Mouse (Mus musculus): ENCODE data around the gene Prkci. TPM values are rescaled to one million over a fixed set of nuclear protein-coding genes. Genes with fewer than 3 reads are reported as not detected.

Gene Prkci
- polyA plus RNA-seq (2011; ENCODE audit: insufficient read depth, insufficient read length, low read depth, missing spikeins) = 221 and 240 TPM in 2 replicates

DNA sequence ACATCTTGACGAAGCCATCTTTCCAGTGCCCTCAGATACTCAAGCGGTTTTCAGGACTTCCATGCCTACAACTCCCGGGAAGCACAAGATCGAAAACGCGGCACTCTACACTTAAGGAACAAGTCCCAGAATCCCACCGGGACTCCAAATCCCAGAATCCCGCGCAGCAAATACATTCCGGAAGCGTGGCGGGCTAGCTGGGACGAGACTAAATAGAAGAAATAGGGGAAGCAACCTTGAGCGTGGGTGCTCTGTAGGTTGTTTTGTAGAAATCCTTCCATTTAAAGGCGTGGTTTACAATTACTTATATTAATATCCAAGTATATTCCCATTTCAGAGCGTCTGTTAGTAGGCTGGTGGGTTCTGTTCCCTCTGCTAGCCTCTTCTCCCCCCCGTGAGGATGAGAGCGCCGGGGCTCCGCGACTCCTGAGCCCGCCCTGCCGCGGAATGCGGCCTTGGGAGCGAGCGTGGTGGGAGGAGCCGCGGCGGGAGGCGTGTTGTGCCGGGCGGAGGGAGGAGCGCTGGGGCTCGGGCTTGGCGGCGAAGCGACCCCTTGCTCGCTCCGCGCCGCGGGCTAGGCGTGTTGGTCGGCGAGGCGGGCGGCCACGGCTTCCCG, at the start of gene Prkci:
TSS of gene Prkci (plus strand) at position 465 of the 616 bp plus-strand sequence.
- TF ChIP-seq CTCF (IDR thresholded peaks at IDR 0.05; ENCODE audit: low read depth, low read length) (no peak), EP300 (IDR thresholded peaks at IDR 0.05; ENCODE audit: insufficient read depth, low read depth, low read length) (no peak), POLR2A (IDR thresholded peaks at IDR 0.05; ENCODE audit: insufficient read depth, low read length) (peak; percentile 67)
- H3K27me3 ChIP-seq (ENCODE audit: control insufficient read depth, insufficient read depth, low read length, poor library complexity, severe bottlenecking) = no peaks in the 10 kb centered on the region

DNA sequence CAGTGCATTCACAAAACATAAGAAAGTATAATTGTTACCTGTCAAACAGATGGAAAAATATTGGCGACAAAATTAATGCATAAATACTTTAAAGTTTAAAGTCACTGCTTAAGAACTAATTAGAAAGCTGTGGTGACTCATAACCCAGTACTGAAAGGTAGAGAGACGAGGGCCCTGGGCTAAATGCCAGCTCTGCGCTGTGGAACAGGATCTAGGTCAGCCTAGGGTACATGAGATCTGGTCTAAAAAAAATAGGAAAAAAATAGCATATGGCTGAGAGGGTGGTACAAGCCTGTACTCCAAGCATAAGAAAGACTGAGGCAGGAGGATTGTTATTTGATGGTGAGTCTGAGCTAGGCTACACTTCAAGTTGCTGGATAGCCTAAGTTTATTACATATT, 43.9 kb upstream of the Prkci start:
- H3K27ac ChIP-seq (ENCODE audit: insufficient read depth, low read length) = no peak overlapping the region
- no peak overlapping the region for H3K4me3 ChIP-seq (ENCODE audit: low read depth, low read length)
- peaks cover 4% of the 10 kb centered on the region for H3K36me3 ChIP-seq (ENCODE audit: control insufficient read depth, insufficient read depth, low read length, poor library complexity, severe bottlenecking)
- TF ChIP-seq POLR2A (IDR thresholded peaks at IDR 0.05; ENCODE audit: insufficient read depth, low read length) (no peak), EP300 (IDR thresholded peaks at IDR 0.05; ENCODE audit: insufficient read depth, low read depth, low read length) (no peak), CTCF (IDR thresholded peaks at IDR 0.05; ENCODE audit: low read depth, low read length) (no peak)
- H3K27me3 ChIP-seq (ENCODE audit: control insufficient read depth, insufficient read depth, low read length, poor library complexity, severe bottlenecking) = no peaks in the 10 kb centered on the region
- H3K9ac ChIP-seq (ENCODE audit: low read depth, poor library complexity, severe bottlenecking) = no peak overlapping the region
- H3K4me1 ChIP-seq (ENCODE audit: control insufficient read depth, insufficient read depth, low read length) = no peaks in the 10 kb centered on the region
- H3K9me3 ChIP-seq (replicated peaks; ENCODE audit: control insufficient read depth, insufficient read depth, low read length, poor library complexity, severe bottlenecking) = no peaks in the 10 kb centered on the region

More for the DNA sequence above, at the start of gene Prkci:
- H3K36me3 ChIP-seq (ENCODE audit: control insufficient read depth, insufficient read depth, low read length, poor library complexity, severe bottlenecking) = no peaks in the 10 kb centered on the region
- H3K9me3 ChIP-seq (replicated peaks; ENCODE audit: control insufficient read depth, insufficient read depth, low read length, poor library complexity, severe bottlenecking) = no peaks in the 10 kb centered on the region
- peak within 1 kb of the TSS; percentile 89 for H3K4me3 ChIP-seq (ENCODE audit: low read depth, low read length)
- peak within 1 kb of the TSS; percentile 42; the same call in 1 of the 2 replicates for H3K27ac ChIP-seq (ENCODE audit: insufficient read depth, low read length)
- H3K9ac ChIP-seq (ENCODE audit: low read depth, poor library complexity, severe bottlenecking) = peak within 1 kb of the TSS; percentile 83
- no peaks in the 10 kb centered on the region for H3K4me1 ChIP-seq (ENCODE audit: control insufficient read depth, insufficient read depth, low read length)

DNA sequence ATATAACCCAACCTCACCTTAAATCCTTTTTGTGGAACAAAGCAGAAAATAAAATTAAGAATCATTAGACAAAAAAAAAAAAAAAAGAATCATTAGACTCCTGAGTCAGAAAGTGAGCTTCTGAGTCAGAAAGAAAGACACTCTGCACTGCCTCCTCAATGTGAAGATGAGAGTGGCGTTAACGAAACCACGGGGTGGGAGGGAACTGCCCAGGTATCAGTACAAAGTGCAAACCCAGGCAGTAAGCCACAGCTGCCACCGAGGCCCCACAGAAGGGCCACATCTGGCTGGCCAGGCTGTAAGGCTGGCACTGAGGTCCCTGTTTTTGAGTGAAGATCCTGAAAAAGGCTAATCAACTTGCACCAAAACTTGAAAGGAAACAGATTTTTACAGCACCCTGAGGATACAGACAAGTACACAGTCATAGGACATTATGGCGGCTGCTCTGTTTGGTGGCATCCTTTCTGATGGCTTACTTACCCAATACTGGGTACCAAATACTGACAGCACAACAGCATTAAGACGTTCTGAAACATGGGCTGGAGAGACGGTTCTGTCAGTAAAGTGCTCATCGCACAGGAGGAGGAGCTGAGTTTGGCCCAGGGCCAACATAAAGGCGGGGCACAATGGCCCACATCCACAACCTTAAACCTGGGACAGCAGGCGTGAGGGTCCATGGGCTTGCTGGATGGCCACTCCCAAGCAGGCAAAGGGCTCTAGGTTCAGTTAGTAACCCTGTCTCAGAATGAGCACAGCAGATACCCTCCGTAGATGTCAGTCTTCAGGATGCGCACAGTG, 43.1 kb upstream of the Prkci start:
- peaks cover 5% of the 10 kb centered on the region for H3K36me3 ChIP-seq (ENCODE audit: control insufficient read depth, insufficient read depth, low read length, poor library complexity, severe bottlenecking)
- H3K4me3 ChIP-seq (ENCODE audit: low read depth, low read length) = no peak overlapping the region
- no peaks in the 10 kb centered on the region for H3K9me3 ChIP-seq (replicated peaks; ENCODE audit: control insufficient read depth, insufficient read depth, low read length, poor library complexity, severe bottlenecking)
- H3K9ac ChIP-seq (ENCODE audit: low read depth, poor library complexity, severe bottlenecking) = no peak overlapping the region
- no peak overlapping the region for H3K27ac ChIP-seq (ENCODE audit: insufficient read depth, low read length)
- H3K27me3 ChIP-seq (ENCODE audit: control insufficient read depth, insufficient read depth, low read length, poor library complexity, severe bottlenecking) = no peaks in the 10 kb centered on the region
- H3K4me1 ChIP-seq (ENCODE audit: control insufficient read depth, insufficient read depth, low read length) = no peaks in the 10 kb centered on the region
- TF ChIP-seq POLR2A (IDR thresholded peaks at IDR 0.05; ENCODE audit: insufficient read depth, low read length) = no peak
- no peak for TF ChIP-seq CTCF (IDR thresholded peaks at IDR 0.05; ENCODE audit: low read depth, low read length)
- TF ChIP-seq EP300 (IDR thresholded peaks at IDR 0.05; ENCODE audit: insufficient read depth, low read depth, low read length) = no peak

DNA sequence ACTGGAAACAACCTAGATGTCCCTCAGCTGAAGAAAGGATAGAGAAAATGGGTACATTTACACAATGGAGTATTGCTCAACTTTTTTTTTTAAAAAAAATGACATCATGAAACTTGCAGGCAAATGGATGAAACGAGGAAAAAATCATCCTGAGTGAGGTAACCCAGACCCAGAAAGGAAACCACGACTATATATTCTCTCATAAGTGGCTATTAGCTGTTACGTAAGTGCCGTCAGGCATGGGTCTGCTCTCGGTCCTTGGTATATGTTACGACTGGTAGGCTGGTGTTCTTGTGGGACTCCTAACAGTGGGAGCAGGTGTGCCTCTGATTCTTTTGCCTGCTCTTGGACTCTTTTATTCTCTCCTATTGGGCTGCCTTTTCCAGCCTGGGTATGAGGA, 39.2 kb upstream of the Prkci start:
- TF ChIP-seq POLR2A (IDR thresholded peaks at IDR 0.05; ENCODE audit: insufficient read depth, low read length) (no peak), CTCF (IDR thresholded peaks at IDR 0.05; ENCODE audit: low read depth, low read length) (no peak), EP300 (IDR thresholded peaks at IDR 0.05; ENCODE audit: insufficient read depth, low read depth, low read length) (no peak)
- H3K9me3 ChIP-seq (replicated peaks; ENCODE audit: control insufficient read depth, insufficient read depth, low read length, poor library complexity, severe bottlenecking) = no peaks in the 10 kb centered on the region
- H3K36me3 ChIP-seq (ENCODE audit: control insufficient read depth, insufficient read depth, low read length, poor library complexity, severe bottlenecking) = peaks cover 17% of the 10 kb centered on the region
- no peak overlapping the region for H3K27ac ChIP-seq (ENCODE audit: insufficient read depth, low read length)
- H3K4me3 ChIP-seq (ENCODE audit: low read depth, low read length) = no peak overlapping the region
- no peaks in the 10 kb centered on the region for H3K27me3 ChIP-seq (ENCODE audit: control insufficient read depth, insufficient read depth, low read length, poor library complexity, severe bottlenecking)
- no peaks in the 10 kb centered on the region for H3K4me1 ChIP-seq (ENCODE audit: control insufficient read depth, insufficient read depth, low read length)
- H3K9ac ChIP-seq (ENCODE audit: low read depth, poor library complexity, severe bottlenecking) = no peak overlapping the region

DNA sequence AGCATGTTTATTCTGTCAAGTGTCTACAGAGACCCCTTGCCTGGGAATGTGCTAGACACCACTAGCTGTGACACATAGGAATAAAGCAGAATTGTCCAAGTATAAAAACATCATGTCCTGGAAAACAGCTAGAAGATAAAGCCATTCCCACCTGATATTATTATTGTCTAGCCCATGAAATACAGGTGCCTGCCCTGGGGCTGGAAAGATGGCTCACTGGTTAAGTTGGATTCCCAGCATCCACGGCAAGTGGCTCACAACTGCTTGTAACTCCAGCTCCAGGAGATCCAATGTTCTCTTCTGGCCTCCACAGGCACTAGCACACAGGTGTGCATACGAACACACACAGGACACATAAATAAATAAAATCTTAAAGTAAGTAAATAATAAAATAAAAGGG, 36.8 kb upstream of the Prkci start:
- H3K9ac ChIP-seq (ENCODE audit: low read depth, poor library complexity, severe bottlenecking) = no peak overlapping the region
- no peaks in the 10 kb centered on the region for H3K27me3 ChIP-seq (ENCODE audit: control insufficient read depth, insufficient read depth, low read length, poor library complexity, severe bottlenecking)
- H3K4me1 ChIP-seq (ENCODE audit: control insufficient read depth, insufficient read depth, low read length) = no peaks in the 10 kb centered on the region
- H3K36me3 ChIP-seq (ENCODE audit: control insufficient read depth, insufficient read depth, low read length, poor library complexity, severe bottlenecking) = peaks cover 26% of the 10 kb centered on the region
- no peaks in the 10 kb centered on the region for H3K9me3 ChIP-seq (replicated peaks; ENCODE audit: control insufficient read depth, insufficient read depth, low read length, poor library complexity, severe bottlenecking)
- H3K27ac ChIP-seq (ENCODE audit: insufficient read depth, low read length) = no peak overlapping the region
- TF ChIP-seq EP300 (IDR thresholded peaks at IDR 0.05; ENCODE audit: insufficient read depth, low read depth, low read length) (no peak), CTCF (IDR thresholded peaks at IDR 0.05; ENCODE audit: low read depth, low read length) (no peak), POLR2A (IDR thresholded peaks at IDR 0.05; ENCODE audit: insufficient read depth, low read length) (no peak)
- H3K4me3 ChIP-seq (ENCODE audit: low read depth, low read length) = no peak overlapping the region
